30 mouse cellular contexts compared by ENCODE assay signal in genomic region chr4:63008206-63008605, GRCm38 (mm10). TPM values are rescaled to one million over a fixed set of nuclear protein-coding genes. Genes with fewer than 3 reads are reported as not detected.
DNase-seq lines count a peak whose midpoint lies in the region; ATAC-seq and TF ChIP-seq lines count a peak whose summit lies in the region.
"Had no signal": no experiment of that assay in that cellular context is flagged by ENCODE, and none has a peak within 500 bp of the region (broad histone marks: within the 10 kb centered on the region; RNA-seq: fewer than 3 reads in every experiment).

No protein-coding gene starts in this region.

- H3K27ac ChIP-seq in forebrain, embryonic 11.5 days (ENCODE audit: low read depth, low read length), result no peak overlapping the region
- no peak overlapping the region for H3K27ac ChIP-seq in forebrain, embryonic 16.5 days (ENCODE audit: low read length)
- no peak overlapping the region for H3K27ac ChIP-seq in intestine, embryonic 14.5 days (ENCODE audit: low read depth)
- no peak overlapping the region for H3K27ac ChIP-seq in intestine, postnatal 0 days (ENCODE audit: low read depth, low read length)
- no peak overlapping the region for H3K27ac ChIP-seq in lung, embryonic 14.5 days (ENCODE audit: low read depth)
- H3K27ac ChIP-seq: embryonic facial prominence, embryonic 10.5 days; embryonic facial prominence, embryonic 13.5 days; forebrain, embryonic 13.5 days; gastrocnemius, adult 2 months; heart, embryonic 15.5 days; hindbrain, embryonic 10.5 days; hindbrain, embryonic 13.5 days had no signal

- H3K36me3 ChIP-seq in forebrain, embryonic 11.5 days (ENCODE audit: control insufficient read depth, insufficient read depth, low read length), result no peaks in the 10 kb centered on the region
- no peaks in the 10 kb centered on the region for H3K36me3 ChIP-seq in forebrain, embryonic 16.5 days (ENCODE audit: control insufficient read depth, insufficient read depth)
- H3K36me3 ChIP-seq in intestine, embryonic 14.5 days (ENCODE audit: control insufficient read depth, insufficient read depth, low read length), result no peaks in the 10 kb centered on the region
- no peaks in the 10 kb centered on the region for H3K36me3 ChIP-seq in intestine, postnatal 0 days (ENCODE audit: control insufficient read depth, insufficient read depth)
- H3K36me3 ChIP-seq in lung, embryonic 14.5 days (ENCODE audit: insufficient read depth), result no peaks in the 10 kb centered on the region
- H3K36me3 ChIP-seq: embryonic facial prominence, embryonic 13.5 days; G1E; heart, embryonic 15.5 days; hindbrain, embryonic 10.5 days; hindbrain, embryonic 13.5 days had no signal

- H3K4me2 ChIP-seq in forebrain, embryonic 11.5 days (ENCODE audit: low read depth, low read length, severe bottlenecking), result no peak overlapping the region
- H3K4me2 ChIP-seq in forebrain, embryonic 16.5 days (ENCODE audit: low read length), result no peak overlapping the region
- H3K4me2 ChIP-seq in intestine, embryonic 14.5 days (ENCODE audit: low read length), result no peak overlapping the region
- H3K4me2 ChIP-seq in intestine, postnatal 0 days (replicated peaks; ENCODE audit: low read depth), result no peak overlapping the region
- H3K4me2 ChIP-seq in lung, embryonic 14.5 days, result no peak overlapping the region
- H3K4me2 ChIP-seq: embryonic facial prominence, embryonic 13.5 days; forebrain, embryonic 13.5 days; heart, embryonic 12.5 days; heart, embryonic 15.5 days; hindbrain, embryonic 13.5 days had no signal

- H3K4me1 ChIP-seq in forebrain, embryonic 11.5 days (replicated peaks; ENCODE audit: control insufficient read depth, insufficient read depth, low read length), result no peaks in the 10 kb centered on the region
- H3K4me1 ChIP-seq in forebrain, embryonic 16.5 days (replicated peaks; ENCODE audit: control insufficient read depth, insufficient read depth, low read length), result peaks cover 6% of the 10 kb centered on the region; the same call in 1 of the 2 replicates
- peaks cover 14% of the 10 kb centered on the region for H3K4me1 ChIP-seq in intestine, embryonic 14.5 days (replicated peaks; ENCODE audit: control insufficient read depth, insufficient read depth, low read length)
- peaks cover 11% of the 10 kb centered on the region for H3K4me1 ChIP-seq in intestine, postnatal 0 days (replicated peaks; ENCODE audit: control insufficient read depth, insufficient read depth, low read length)
- H3K4me1 ChIP-seq in lung, embryonic 14.5 days (ENCODE audit: insufficient read depth), result no peaks in the 10 kb centered on the region
- H3K4me1 ChIP-seq: hindbrain, embryonic 10.5 days had no signal

- WGBS in forebrain, embryonic 11.5 days, result 89% methylated on average over 9 of the region's 9 CpGs
- WGBS in forebrain, embryonic 16.5 days, result 80% methylated on average over 9 of the region's 9 CpGs
- WGBS in intestine, embryonic 14.5 days, result 86% methylated on average over 9 of the region's 9 CpGs
- WGBS in intestine, postnatal 0 days, result 81% methylated on average over 9 of the region's 9 CpGs
- WGBS in lung, embryonic 14.5 days, result 85% methylated on average over 9 of the region's 9 CpGs

- no peak for ATAC-seq in forebrain, embryonic 11.5 days (replicated peaks; ENCODE audit: low FRiP score)
- ATAC-seq in forebrain, embryonic 16.5 days, result no peak
- ATAC-seq in intestine, embryonic 14.5 days (replicated peaks; ENCODE audit: low FRiP score, low TSS enrichment, low read depth), result no peak
- no peak for ATAC-seq in intestine, postnatal 0 days
- no peak for ATAC-seq in lung, embryonic 14.5 days (ENCODE audit: insufficient read depth)
- ATAC-seq: forebrain, embryonic 13.5 days; forebrain, postnatal 0 days; hindbrain, embryonic 16.5 days; Patski had no signal

- H3K4me3 ChIP-seq in forebrain, embryonic 11.5 days (ENCODE audit: low read depth, low read length), result no peak overlapping the region
- H3K4me3 ChIP-seq in forebrain, embryonic 16.5 days (replicated peaks; ENCODE audit: low read length), result no peak overlapping the region
- no peak overlapping the region for H3K4me3 ChIP-seq in intestine, embryonic 14.5 days (ENCODE audit: low read depth, low read length)
- H3K4me3 ChIP-seq in intestine, postnatal 0 days (ENCODE audit: low read depth, low read length), result no peak overlapping the region
- no peak overlapping the region for H3K4me3 ChIP-seq in lung, embryonic 14.5 days (ENCODE audit: low read depth, low read length)
- H3K4me3 ChIP-seq: embryonic facial prominence, embryonic 10.5 days; embryonic facial prominence, embryonic 13.5 days; erythroblast, embryonic 14.5 days; forebrain, embryonic 13.5 days; gastrocnemius, adult 2 months; heart, embryonic 12.5 days; heart, embryonic 15.5 days; hindbrain, embryonic 10.5 days; hindbrain, embryonic 13.5 days had no signal

- peak; percentile 23 for DNase-seq in forebrain, embryonic 11.5 days (ENCODE audit: low spot score)
- DNase-seq in intestine, embryonic 14.5 days (ENCODE audit: low spot score), result peak; percentile 49
- peak; percentile 16 for DNase-seq in lung, embryonic 14.5 days
- DNase-seq in lung, postnatal 10 days, result no peak
- DNase-seq: adrenal gland, postnatal 10 days; adrenal gland, postnatal 36 days; B cell, adult 2 months; cerebellum, adult 18-20 months; cerebellum, adult 9-11 months; cerebellum, postnatal 36 days; embryo, embryonic 11 days; forebrain, postnatal 0 days; gastrocnemius, adult 2 months; gastrocnemius, postnatal 14 days; heart, adult 18-20 months; heart, postnatal 10 days; heart, postnatal 36 days had no signal

- H3K9ac ChIP-seq in forebrain, embryonic 11.5 days (ENCODE audit: low read length), result no peak overlapping the region
- H3K9ac ChIP-seq in forebrain, embryonic 16.5 days (replicated peaks; ENCODE audit: low read depth, low read length), result no peak overlapping the region
- H3K9ac ChIP-seq in intestine, embryonic 14.5 days (ENCODE audit: low read length), result no peak overlapping the region
- H3K9ac ChIP-seq in intestine, postnatal 0 days (ENCODE audit: low read depth, low read length), result no peak overlapping the region
- no peak overlapping the region for H3K9ac ChIP-seq in lung, embryonic 14.5 days
- H3K9ac ChIP-seq: embryonic facial prominence, embryonic 13.5 days; forebrain, embryonic 13.5 days; forebrain, postnatal 0 days; heart, embryonic 12.5 days; heart, embryonic 15.5 days; hindbrain, embryonic 13.5 days had no signal

- TF ChIP-seq CTCF in intestine, postnatal 0 days (IDR thresholded peaks at IDR 0.05; ENCODE audit: low read depth), result no peak
- TF ChIP-seq CTCF in lung, embryonic 14.5 days (IDR thresholded peaks at IDR 0.05; ENCODE audit: low read depth), result no peak

- H3K9me3 ChIP-seq in forebrain, embryonic 11.5 days (ENCODE audit: control insufficient read depth, low read length), result no peaks in the 10 kb centered on the region
- no peaks in the 10 kb centered on the region for H3K9me3 ChIP-seq in forebrain, embryonic 16.5 days (ENCODE audit: control insufficient read depth, low read length)
- no peaks in the 10 kb centered on the region for H3K9me3 ChIP-seq in intestine, embryonic 14.5 days (ENCODE audit: control insufficient read depth, low read length)
- no peaks in the 10 kb centered on the region for H3K9me3 ChIP-seq in intestine, postnatal 0 days (ENCODE audit: control insufficient read depth)
- H3K9me3 ChIP-seq in lung, embryonic 14.5 days (ENCODE audit: low read depth, low read length), result no peaks in the 10 kb centered on the region
- H3K9me3 ChIP-seq: embryonic facial prominence, embryonic 10.5 days; embryonic facial prominence, embryonic 13.5 days; forebrain, embryonic 13.5 days; heart, embryonic 12.5 days; heart, embryonic 15.5 days; hindbrain, embryonic 10.5 days; hindbrain, embryonic 13.5 days had no signal

- H3K27me3 ChIP-seq in forebrain, embryonic 11.5 days (ENCODE audit: control insufficient read depth, insufficient read depth, low read length), result no peaks in the 10 kb centered on the region
- H3K27me3 ChIP-seq in forebrain, embryonic 16.5 days (replicated peaks; ENCODE audit: control insufficient read depth, insufficient read depth, low read length), result no peaks in the 10 kb centered on the region
- H3K27me3 ChIP-seq in intestine, embryonic 14.5 days (replicated peaks; ENCODE audit: control insufficient read depth, insufficient read depth, low read length), result no peaks in the 10 kb centered on the region
- no peaks in the 10 kb centered on the region for H3K27me3 ChIP-seq in intestine, postnatal 0 days (replicated peaks; ENCODE audit: control insufficient read depth, insufficient read depth, low read length)
- no peaks in the 10 kb centered on the region for H3K27me3 ChIP-seq in lung, embryonic 14.5 days (ENCODE audit: insufficient read depth, low read length)
- H3K27me3 ChIP-seq: embryonic facial prominence, embryonic 13.5 days; forebrain, embryonic 13.5 days; heart, embryonic 12.5 days; heart, embryonic 15.5 days; hindbrain, embryonic 13.5 days; Patski had no signal

RNA-seq across cellular contexts. Expression of gene Zfp618, which starts 42.8 kb away (rescaled TPM):
- polyA plus RNA-seq in forebrain, embryonic 11.5 days (2014; fragmentation: Nextera tagmentation; extraction: Ambion mirVana), result 27.7 and 33.5 TPM in 2 replicates
- 15.2 and 18.4 TPM in 2 replicates for polyA plus RNA-seq in forebrain, embryonic 16.5 days (2015; fragmentation: Nextera tagmentation; extraction: Ambion mirVana)
- 23.3 and 27.6 TPM in 2 replicates for polyA plus RNA-seq in intestine, embryonic 14.5 days (2014; fragmentation: Nextera tagmentation; extraction: Ambion mirVana)
- 2.6 and 5.6 TPM in 2 replicates for polyA plus RNA-seq in intestine, postnatal 0 days (2015; fragmentation: Nextera tagmentation; extraction: Ambion mirVana)
- polyA plus RNA-seq in lung, embryonic 14.5 days (2014; fragmentation: Nextera tagmentation; extraction: Ambion mirVana), result 24.5 and 27.1 TPM in 2 replicates
- polyA plus RNA-seq: erythroblast, embryonic 14.5 days; G1E had no signal
